Mouse (Mus musculus): ENCODE data around the gene Pou6f2.

The Pou6f2 gene

DNA sequence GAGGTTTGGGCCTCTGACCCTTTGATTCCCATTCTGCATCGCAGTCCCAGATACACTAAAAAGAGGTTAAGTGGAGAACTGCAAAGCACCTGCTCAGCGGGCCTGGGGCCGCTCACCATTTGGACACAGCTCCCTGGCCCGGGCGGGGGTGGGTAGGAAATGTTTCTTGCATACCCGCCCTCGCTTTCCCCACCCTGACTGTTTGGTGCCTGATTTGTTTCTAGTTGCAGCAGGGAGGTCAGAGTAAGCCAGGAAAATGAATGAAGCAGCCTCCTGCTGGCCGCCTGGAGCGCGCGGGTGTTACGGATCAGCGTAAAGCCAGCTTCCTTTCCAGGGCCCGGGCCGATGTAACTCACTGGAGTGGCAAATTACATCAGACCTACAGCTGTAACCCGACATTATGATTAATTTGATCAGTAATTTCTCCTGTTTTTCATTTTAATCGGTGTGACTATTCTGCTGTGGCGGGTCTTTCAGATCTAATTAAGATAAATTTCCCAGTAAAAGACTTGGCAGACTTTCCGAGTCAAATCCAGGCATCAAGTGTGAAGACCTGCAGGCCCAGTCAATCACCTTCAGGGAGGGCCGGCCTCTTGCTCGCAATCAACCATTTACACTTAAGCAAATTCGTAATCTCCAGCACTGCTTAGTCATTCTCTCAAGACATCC lies 178.8 kb downstream of the Pou6f2 start:
- peak; percentile 13 for DNase-seq (ENCODE audit: low read depth)

DNA sequence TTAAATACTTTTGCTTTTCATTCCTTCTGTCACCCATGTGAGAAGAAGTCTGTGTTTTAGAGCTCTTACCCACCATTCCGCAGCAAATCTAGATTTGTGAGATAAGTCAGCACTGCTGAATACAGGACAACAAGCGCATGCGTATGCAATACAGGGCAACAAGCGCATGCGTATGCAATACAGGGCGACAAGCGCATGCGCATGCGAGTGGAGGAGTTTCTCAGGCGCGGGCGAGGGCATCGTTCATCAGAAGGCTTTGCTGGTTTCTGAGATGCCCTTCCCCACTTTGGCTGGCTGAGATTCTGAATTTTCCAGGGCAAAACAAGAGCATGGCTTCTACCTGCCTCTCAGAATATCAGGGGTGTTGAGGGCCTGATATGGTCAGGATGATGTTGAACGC lies 186.2 kb downstream of the Pou6f2 start:
- DNase-seq (ENCODE audit: low read depth): no peak

DNA sequence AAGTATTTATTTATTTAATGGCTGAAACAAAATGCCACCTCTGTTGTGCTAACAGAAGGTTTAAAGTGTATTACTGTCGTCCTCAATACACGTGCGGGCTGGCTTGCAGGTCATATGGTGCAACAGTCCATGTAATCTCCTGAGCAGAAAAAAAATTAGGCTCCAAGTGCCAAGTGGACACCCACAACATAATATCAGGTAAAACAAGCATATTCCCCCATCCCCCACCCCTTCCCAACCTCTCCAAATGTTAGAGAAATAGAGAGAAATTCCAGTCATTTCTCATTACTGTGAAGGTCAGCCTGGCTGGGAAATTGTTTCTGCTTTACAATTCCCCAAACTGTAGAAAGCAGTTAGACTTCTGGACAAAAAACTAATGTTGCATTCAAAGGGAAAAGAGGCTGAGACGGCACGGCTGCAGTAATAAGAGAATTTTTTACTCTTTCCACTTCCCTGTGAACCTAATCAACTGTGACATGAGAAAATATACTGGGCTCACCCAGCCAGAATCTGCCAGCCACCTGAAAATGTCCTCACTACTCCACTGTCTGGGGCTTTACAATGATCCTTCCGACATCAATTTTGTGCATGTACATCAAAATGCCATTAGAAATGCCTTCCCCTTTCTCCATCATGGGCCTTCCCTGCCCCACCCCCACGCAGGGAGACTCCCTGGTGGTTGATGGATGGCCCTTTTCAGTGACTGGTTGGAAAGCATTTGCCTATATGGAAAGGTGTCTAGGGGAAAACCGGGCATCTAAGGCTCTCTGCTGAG lies 192.8 kb downstream of the Pou6f2 start:
- DNase-seq (ENCODE audit: low read depth): peak; percentile 13

DNA sequence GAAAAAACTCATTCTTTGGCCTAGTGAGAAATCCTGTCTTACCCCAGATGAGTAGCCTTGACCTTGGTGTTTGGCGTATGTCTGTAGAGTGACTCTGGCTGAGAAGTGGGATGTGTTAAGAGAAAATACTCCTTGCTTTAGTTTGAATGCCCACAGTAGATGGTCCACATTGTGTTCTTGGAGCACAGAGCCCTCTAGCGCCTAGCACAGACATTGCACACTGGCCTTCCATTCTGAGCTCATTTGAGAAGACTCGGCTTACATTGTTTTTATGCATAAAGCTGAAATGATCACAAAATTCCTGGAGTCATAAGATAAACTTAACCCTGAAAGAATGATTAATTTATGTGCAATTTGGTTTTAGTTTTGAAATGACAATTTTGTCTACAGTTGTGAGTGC lies 223.5 kb downstream of the Pou6f2 start:
- no peak for DNase-seq (ENCODE audit: low read depth)

DNA sequence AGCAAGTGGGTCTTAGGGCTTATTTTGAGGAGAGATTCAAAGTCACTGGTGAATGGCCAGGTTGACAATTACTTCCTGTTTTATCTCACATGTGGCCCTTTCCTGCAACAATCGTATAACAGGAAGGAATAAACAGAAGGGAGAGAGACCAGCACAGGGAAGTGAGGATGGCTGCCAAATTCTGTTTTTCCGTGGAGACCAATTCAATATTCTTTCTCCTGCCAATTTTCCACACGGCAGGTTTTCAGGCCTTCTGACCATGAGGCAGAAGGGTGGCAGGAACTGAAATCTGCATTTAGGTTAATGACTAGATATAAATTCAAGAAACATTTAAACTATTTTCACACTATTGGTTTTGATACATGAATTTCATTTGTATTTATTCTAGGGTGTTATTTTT lies 224.5 kb downstream of the Pou6f2 start:
- no peak for DNase-seq (ENCODE audit: low read depth)

DNA sequence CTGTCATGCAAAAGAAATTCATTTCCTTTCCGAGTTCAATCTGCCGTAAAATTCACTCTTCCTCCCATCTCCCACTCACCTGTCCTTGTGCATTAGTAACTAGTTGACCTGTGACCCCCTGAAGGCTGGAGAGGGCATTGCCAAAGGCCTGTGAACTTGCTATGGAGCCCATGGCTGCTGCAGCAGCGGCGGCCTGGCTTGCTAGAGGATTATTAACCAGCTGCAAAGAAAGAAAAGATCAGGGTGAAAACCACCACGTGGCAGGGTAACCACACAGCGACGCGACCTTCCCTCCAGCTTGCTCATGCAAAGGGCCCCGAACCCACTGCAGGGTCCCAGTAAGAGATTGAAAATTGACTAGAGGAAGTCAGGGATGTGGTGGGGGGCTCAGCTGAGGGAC lies 225.2 kb downstream of the Pou6f2 start:
- no peak for DNase-seq (ENCODE audit: low read depth)

DNA sequence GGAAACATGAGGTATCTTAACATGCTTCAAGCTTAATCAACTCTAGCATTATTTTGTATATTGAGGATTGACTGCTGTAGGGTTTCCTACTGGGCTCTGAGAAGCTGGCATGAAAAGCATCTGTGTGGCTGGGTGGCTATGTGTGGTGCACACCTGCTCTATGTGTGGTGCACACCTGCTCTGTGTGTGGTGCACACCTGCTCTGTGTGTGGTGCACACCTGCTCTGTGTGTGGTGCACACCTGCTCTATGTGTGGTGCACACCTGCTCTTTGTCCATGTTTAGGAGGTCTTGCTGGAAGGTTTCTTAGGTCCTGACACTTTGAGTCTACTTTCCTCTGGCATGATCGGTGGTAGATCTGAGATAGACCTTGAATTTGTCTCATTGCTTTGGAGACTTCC lies 233.3 kb downstream of the Pou6f2 start:
- DNase-seq (ENCODE audit: low read depth): no peak

DNA sequence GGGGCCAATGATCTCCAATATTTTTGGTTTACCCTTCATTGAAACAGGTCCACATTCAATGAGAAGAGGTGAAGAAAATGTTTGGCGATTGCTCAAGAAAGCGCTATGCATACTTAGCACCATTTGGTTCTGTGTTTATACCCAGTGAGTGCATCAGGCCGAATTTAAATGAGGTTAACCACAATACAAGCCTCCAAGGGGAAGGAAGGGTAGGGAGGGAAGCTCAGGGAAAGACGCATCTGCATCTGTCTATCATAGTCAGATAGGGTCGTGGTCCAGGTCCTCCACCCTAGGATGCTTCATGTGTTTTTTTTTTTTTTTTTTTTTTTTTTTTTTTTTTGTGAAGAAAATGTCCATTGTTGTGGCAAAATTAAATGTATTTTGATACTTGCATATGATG lies 236.9 kb downstream of the Pou6f2 start:
- DNase-seq (ENCODE audit: low read depth): no peak

DNA sequence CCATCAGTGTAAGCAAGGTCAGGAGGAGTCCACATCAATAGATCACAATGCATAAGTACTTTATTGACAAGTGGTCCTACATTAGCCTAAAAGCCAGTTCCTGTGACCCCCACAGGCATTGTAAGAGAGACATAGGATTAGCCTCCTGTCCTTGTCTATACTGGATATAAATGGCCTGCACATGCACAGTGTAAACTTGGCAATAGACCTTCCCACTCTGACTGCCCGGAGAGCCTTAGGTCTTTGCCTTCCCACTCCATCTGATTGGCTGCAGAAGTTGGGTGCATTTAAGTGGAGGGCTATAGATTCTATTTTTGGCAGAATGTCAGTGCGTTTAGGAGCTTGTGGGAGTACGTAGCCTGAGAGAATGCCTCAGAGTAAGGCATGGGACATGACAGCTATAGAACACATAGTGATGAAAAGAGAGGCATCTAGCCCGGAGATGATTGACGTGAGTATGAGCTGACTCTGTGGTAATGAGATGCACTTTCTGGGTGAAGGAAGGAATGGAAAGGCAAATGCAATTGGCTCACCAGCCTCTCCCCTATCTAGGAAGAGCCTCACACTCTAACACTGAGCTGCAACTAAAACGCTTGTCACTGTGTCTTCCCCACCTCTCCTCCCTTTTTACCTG lies 243.4 kb downstream of the Pou6f2 start:
- no peak for DNase-seq (ENCODE audit: low read depth)

DNA sequence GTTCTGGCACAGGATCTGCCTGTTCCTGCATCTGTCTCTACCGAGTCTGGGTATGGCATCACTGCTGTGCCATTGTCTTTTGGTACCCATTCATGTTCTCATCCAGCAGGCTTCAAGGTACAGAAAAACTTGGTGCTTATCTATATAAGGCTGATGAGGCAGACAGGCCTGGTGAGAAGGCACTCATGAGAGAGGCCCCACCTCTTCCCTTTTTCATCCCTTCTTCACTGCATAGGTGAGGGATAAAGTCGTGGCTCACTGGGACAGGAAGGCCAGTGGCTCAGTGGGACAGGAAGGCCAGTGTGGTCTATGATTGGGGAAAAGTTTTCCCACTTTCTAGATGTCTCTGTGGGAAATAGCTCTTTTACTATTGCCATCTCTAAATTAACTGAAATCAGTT lies 263.8 kb downstream of the Pou6f2 start:
- DNase-seq (ENCODE audit: low read depth): no peak

DNA sequence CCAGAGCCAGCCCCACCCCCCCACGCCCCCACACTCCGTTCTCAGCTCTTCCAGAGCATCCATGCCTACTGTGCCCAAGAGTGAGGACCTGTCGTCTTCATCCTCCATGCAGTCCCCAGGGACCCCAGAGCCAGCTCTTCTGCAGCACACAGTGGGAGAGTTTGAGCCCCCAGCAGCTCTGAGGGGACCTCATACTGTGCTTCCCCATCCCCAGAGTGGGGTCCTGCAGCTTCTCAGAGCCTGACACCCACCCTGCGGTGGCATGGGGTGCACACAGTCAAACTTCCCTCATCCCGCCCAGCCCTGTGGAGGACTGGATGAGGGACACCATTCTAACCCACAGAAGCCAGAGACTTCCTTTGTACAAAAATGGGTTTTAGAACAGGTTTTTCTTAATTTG lies 264.3 kb downstream of the Pou6f2 start:
- DNase-seq (ENCODE audit: low read depth): no peak

DNA sequence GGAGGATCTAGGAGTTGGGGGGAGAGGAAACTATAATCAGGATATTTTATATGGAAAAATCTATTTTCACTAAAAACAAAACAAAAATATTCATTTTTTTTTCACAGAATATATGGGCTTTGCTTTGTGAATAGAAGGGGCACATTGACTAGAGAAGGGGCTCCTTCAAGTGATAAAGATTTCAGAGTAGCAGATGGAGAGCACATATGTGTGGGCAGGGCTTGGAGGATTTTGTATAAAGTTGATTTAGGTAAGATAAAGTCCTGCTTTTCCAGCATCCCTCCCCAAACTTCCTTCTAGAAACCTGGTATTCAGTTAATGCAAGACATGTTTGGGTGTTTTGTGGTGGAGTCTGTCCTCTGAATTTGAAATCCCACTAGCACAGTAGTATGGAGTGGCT lies 266.2 kb downstream of the Pou6f2 start:
- DNase-seq (ENCODE audit: low read depth): no peak

DNA sequence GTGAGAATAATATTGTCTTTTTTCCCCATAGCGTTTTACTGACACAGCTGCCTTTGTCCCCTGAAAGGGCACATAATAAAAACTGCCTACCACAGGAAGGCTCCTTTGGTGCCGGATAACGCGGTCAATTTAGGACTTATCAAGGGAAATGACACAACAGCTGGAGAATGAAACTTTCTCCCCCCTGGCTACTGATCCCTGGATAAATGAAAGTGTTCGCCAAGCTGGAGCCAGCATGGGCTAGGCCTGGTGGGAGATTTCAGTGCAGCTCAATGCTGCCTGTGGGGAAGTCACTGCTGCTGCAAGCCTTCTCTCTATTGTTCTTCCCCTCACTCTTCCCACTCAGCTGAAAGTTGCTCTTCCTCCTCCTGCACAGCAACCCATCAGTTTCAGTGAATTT lies 267.8 kb downstream of the Pou6f2 start:
- no peak for DNase-seq (ENCODE audit: low read depth)

DNA sequence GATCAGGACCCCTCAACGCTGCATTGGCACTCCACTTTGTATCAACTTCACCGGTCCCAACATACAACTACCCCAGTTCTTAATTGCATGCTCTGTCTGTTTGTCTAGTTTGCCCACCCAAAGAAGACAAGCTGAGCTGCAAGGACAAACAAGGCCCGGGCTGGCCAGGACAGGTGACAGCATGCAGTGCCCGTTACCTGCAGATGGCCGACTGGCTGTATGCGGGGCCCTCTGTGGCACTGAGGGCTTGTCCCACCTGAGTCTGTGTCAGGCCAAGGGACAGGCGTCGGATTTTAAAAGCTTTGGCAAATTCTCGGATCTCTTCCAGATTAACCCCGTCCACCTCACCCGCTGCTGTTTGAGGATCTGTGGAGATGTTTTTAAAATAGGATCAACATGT lies 268.7 kb downstream of the Pou6f2 start:
- no peak for DNase-seq (ENCODE audit: low read depth)

DNA sequence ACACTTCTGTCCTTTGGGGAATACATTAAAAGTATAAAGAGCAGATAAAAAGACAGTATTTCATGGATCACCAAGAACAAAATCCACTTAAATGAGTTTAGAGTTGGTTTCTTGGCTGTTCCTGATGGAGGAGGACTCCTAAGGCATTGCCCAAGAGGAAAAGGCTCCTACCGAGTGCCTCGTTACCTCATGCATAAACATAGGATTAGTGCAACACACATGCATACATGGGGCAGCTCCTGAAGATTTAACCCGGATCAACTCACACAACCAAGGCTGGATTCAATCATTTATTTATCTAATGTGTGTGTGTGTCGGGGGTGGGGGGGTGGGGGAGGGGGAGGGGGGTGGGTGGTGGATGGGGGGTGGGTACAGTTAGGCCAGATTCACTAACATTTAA lies 269.4 kb downstream of the Pou6f2 start:
- no peak for DNase-seq (ENCODE audit: low read depth)

DNA sequence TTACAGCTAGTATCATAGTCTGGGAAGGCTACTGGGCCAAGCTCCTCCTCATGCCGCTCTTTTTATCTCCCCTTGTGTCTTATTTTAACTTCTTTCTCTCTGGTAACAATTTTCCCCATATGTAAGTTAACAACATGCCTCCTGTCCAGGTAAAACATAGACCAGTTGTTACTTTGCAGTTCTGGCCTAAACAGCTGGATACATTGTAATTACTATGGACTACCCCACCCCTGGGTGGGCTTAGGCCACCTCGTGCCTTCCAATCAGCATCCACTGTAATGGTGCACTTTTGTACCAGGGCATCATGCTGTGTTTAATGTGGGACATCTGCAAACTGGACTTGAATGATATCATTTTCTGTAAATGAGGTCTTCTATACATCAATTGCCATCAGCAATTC lies 271.4 kb downstream of the Pou6f2 start:
- no peak for DNase-seq (ENCODE audit: low read depth)

DNA sequence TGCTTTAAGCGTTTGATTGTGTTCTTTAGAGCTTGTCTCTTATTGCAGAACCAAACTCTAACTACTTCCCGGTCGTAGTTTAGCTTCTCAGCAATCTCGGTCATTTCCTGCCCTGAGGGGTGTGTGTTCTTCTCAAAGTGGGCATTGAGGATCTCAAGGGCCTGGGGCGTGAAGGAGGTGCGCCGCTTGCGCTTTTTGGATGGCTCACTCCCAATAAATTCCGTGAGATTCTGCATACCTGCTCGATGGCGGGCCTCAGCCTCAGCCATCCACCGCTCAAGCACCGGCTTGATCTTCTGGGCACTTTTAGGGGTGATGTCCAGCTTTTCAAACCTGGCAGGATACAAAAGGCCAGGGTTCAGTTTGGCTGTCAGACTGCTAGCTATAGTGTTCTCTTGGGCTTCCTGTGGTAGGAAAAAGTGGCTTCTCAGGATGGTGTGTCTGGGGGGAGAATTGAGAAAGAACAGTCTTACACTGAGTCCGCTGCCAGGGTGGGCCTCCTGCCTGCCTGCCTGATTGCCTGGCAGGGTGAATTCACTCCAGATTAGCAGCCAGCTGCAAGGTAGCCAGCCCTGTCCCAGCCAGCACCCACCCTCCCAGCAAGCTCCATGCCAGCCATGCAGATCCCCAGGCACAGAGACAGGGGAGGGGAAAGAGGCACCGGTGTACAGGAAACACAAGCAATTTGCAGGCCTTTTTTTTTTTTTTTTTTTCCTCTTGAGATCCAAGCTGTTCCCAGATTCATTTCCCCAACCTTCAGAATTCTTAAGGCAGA lies 272.1 kb downstream of the Pou6f2 start:
- DNase-seq (ENCODE audit: low read depth): no peak

DNA sequence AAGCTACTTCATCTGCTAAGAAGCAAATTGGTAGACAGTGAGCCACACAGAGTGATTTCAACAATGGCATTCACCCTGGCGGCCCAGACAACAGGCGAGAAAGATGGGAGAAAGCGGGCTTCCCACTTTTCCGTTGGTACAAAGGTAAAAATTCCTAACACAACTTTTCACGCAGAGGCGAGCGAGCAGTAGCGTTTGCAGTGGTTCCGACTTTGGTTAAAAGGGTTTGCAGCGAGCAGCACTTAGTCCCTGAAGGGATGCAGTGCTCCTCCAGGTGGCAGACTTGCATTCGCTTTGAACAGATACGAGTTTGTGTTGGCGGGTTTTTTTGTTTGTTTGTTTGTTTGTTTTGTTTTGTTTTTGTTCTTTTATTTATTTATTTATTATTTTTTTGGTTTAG lies 273.1 kb downstream of the Pou6f2 start:
- no peak for DNase-seq (ENCODE audit: low read depth)

DNA sequence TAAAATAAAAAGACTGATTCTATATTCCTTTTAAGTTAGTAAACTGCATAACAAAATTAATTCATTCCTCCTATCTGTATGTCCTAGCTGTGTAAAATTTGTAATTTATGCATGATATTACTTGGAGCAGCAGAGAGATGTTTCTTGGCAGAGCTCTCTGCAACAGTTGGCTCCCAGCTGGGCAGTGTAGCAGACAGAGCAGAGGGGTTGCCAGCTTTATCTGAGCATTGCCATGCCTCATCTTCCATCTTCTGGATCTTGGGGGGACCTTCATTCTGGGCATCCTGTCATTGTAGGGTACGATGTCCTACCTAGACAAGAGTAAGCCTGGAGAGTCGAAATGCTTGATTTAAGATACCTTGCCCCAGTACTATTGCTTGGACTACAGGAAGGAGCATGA lies 277.1 kb downstream of the Pou6f2 start:
- no peak for DNase-seq (ENCODE audit: low read depth)

DNA sequence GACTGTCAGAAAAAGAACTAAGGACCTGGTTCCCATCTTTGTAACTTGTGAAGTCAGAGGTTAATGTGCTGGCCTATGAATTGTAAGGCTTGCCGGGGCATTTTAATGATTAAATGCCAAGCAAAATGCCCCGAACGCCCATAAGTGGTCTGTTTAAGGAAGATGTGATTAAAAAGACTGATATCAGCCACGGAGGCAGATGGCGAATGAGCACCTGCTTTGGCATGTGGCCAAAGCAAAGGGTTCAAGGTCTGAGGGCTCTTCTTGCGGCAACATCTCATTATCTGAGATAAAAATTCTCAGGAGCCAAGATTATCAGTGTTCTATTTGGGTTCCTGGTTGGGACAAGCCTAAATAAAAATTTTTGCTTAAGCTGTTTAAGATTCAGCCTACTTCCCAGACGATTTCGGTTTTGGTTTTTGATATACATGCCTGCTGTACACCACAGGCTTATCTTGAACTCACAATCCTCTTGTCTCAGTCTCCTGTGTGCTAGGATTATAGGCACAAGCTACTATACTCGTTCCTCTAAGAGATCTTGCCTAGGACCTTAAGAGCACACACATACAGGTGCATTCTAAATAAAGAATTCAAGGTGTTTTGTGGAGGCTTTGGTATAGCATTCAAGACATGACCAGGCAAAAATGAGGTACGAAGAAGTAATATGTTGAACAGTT lies 315.9 kb downstream of the Pou6f2 start:
- no peak for DNase-seq (ENCODE audit: low read depth)
